Mouse (Mus musculus) 416B (cell line): ENCODE measurements around the gene Paics.

Experiments used
- DNase-seq: peaks from one replicate; pipeline ENCODE4 v3.0.0; 2011; ENCODE audit warnings: low read depth

The Paics gene

DNA sequence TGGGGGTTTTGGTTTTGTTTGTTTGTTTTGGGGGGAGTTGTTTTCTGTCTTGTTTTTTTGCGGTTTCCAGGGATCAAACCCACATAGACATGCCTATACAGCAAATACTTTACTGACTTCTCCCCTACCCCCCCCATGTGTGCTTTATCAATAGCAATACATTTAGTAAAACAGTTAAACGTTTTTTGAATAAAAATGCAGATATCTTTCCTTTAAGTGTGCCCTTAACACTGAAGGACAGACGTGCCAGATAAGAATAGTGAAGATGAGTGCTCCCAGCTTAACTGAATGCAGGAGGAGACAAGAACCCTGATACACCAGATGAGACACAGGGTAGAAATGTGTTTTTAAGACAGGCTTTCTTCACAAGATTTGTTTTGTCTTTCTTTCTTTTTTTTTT is 60.0 kb downstream of the Paics start:
- no peak for DNase-seq

DNA sequence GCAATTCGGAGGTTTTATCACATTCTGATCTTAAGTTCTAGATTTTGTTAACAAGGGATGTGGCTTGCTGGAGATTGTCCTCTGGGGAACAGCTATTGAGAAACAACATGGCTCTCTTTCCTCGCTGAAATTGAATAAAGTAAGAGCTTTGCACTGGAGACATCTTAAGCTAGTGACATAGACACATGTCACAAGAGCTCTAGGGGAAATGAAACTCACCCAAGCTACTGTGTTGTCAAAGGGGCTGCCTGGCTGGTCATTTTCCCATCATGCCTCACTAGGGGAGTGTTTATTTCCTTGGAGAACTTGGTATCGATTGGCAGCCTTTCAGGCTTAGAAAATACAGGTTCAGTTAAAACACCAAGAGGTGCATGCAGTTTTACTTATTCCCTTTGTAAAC is 62.1 kb downstream of the Paics start:
- DNase-seq = peak; percentile 14

DNA sequence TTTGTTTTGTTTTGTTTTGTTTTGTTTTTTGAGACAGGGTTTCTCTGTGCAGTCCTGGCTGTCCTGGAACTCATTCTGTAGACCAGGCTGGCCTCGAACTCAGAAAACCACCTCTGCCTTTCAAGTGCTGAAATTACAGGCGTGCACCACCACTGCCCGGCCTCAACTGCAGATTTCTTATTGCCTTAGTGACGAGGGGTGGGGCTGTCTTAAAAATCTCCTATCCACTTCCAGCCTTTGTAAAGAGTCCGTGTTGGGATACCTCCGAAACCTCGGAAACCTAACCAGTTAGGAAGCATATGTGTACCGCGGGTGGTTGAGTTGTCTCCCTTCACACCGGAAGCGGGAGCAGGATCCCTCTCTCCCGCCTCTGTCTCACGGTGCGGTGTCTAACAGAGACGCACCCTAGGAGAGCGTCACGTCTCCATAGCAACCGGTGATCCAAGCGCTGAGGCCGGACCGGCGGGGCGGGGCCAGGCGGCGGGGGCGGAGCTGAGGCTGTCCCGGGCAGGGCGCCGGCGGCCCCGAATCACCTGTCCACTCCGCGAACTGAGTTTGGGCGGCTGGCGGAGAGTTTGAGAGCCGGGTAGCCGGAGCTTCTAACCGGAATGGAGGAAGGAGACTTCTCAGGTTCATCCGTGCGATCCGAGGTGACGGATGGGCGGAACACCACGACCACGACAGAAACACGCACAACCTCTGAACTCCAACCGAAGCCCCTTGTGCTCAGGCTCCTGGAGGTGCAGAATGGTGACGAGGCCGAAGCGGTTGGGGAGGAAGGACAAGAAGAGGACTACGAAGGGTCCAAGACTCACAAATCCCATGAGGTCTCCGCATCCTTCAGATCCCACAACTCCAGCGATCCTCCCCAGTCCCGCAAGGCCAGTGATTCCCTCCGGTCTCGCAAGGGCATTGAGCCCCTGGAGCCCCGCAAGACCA is 64.7 kb downstream of the Paics start, which contains the start of gene Thegl:
TSS of gene Thegl (plus strand) at position 480 of the 939 bp plus-strand sequence.
- DNase-seq = no peak
